Mouse (Mus musculus) megakaryocyte-erythroid progenitor cell, adult 5-6 weeks (primary cell): ENCODE measurements around the gene Ube2s. TPM values are rescaled to one million over a fixed set of nuclear protein-coding genes. Genes with fewer than 3 reads are reported as not detected.
"Not testable (repeated sequence)": the region's sequence is repeated elsewhere in the genome, so short reads cannot be mapped to it uniquely, and the experiment has no call there.

ENCODE experiments used
- ATAC-seq: replicated peaks from 2 replicates; pipeline ENCODE4 v1.8.0; 2016; ENCODE audit warnings: mild to moderate bottlenecking, inconsistent platforms; ENCODE audit not compliant: severe bottlenecking, poor library complexity, low FRiP score, low TSS enrichment
- total RNA-seq, 2 experiments: library from RNA; stranded (forward) in 1 of 2; stranded (reverse) in 1 of 2; fragments of 200-1000, 215-1000 nt in 1 of 2; fragments of >200 nt in 1 of 2; fragmentation: Nextera tagmentation in 1 of 2; gene quantifications; 2 replicates each; pipeline ENCODE4 v1.2.3; 2014 to 2017

The Ube2s gene
- total RNA-seq, 2 experiments from 2014 or later, result 204 to 381 TPM

DNA sequence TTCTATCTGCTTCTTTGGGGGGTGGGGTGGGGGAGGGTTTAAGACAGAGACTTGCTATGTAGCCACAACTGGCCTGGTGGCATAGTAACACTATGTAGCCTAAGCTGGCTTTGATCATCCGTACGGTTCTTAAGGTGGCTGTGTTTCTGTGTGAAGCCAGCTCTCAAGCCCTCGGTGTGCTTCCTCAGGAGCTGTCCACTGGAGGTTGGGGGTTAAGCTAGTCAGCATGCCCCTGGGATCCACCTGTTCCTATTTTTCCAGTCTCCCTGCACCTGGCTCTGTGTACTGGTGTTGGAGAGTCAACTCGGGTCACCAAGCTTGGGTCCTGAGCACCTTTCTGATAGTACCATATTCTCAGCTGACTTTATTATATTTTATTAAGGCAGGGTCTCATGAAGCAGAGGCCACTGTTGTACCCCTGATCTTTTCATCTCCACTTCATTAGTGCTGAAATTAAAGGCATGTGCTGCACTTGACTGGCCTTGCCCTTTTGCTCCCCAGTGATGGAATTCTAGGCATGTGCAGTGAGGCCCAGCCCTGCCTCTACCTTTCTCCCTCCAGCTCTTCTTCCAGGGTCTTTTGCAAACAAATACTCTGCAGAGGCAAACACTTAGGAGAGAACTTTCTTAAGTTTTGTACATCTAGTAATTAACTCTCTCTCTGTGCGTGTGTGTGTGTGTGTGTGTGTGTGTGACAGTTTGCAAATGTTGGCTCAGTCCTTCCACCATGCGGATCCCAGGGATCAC lies 9.9 kb upstream of the Ube2s start:
- no peak for ATAC-seq

DNA sequence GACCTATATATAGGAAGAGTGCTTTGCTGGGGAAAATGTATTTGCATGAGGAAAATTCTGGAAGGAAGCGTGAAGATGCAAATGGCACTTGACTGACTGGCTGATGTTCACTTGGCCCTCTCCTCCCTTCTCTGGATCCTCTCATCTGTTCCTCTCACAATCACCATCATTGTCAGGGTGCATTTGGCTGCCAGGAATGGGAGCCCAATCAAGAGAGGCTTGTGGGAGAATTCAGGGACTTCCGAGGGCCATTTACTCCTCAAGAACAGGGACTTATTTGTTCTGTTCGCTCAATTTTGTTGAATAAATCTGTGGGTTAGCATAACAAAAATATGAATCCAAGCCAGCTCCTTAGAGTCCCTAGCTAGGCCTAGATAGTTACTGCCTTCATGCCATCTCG lies 9.3 kb upstream of the Ube2s start:
- no peak for ATAC-seq

DNA sequence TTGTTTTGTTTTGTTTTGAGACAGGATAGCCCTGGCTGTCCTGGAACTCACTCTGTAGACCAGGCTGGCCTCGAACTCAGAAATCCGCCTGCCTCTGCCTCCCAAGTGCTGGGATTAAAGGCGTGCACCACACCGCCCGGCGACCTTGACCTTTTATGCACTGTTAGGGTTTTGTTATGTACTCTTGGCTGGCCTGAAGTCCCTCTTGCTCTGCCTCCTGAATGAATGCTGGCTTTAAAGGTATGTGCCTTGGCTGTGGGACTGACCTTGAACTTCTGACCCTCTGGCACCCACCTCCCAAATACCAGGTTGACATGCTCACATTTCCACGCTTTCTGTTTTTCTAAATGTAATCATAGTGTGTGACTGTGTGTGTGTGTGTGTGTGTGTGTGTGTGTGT lies 8.5 kb upstream of the Ube2s start:
- not testable (repeated sequence) for ATAC-seq

DNA sequence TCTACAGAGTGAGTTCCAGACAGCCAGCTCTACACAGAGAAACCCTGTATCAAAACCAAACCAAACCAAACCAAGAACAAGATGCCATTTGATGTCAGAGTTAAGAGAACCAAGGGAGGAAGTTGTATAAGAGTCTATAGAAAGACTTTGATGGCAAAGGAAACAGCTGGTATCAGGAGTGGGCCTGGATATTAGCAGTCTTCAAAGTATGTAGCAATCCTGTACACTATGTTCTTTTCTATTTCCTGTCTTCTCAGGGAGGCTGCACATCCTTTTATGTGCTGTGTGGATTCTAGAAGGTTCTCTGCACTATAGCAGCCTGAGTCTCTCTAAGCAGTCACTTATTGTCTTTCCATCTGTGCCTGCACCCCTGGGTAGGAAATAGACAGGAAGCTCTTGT lies 4.2 kb upstream of the Ube2s start:
- no peak for ATAC-seq

DNA sequence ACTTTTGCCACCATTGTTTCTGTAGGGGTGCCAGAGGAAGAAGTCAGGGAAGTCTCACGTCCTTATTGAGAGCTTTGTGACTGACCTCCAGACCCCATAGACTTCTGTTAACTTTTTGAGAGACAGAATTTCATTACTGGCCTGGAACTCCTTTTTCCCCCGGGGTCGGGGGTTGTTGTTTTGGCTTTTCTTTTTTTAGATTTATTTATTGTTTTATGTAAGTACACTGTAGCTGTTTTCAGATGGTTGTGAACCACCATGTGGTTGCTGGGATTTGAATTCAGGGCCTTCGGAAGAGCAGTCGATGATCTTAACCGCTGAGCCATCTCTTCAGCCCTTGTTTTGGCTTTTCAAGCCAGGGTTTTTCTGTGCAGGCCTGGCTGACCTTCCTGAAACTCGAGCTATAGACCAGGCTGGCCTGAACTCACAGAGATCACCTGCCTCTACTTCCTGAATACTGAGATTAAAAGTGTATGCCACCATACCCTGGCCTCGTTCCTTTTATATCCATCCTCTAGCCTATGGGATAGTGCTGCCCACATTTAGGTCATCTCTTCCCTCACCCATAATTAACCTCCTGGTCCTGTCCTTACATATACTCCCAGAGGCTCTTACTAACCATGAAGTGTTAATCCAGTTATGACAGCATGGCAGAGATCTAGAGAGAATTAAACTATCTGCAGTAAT lies 858 bp upstream of the Ube2s start:
- ATAC-seq, result no peak

DNA sequence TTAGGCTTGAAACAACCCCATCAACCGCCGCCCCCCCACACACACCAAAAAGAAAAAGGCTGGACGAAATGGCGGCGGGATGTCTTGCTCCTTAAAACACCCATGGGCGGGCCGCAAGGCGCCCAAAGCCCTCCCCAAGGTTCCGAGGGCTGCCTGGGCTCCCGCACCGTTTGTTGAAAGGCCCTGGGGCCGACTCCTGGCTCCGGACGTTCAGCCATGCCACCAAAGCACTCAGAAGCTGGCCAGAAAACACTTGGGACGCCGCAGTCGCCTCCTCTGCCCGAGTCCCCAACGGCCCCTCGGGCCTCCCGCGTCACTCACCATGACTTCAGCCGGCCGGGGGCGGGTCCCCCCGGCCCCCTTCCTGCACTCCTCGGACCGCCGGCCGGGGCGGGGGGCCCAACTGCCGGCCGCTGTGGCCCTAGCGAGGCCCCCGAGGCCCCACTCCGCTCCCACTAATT lies 518 bp downstream of the Ube2s start:
- peak; percentile 3; the same call in 1 of the 2 replicates for ATAC-seq

DNA sequence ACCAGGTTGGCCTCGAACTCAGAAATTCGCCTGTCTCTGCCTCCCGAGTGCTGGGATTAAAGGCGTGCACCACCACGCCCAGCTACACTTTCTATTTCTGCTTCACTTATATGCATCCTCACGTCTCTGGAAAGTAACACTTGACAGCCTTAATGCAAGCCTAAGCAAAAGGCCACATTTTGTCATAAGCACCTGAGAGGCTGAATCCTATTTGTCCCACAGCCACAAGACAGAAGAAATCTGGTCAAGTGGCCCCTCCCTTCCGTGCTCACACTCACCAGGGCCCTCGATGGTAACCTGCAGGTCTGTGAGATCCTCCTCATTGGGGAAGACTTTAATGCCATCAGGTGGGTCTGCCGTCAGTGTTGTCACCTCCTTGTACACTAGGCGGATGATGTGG lies 1.3 kb downstream of the Ube2s start:
- not testable (repeated sequence) for ATAC-seq

DNA sequence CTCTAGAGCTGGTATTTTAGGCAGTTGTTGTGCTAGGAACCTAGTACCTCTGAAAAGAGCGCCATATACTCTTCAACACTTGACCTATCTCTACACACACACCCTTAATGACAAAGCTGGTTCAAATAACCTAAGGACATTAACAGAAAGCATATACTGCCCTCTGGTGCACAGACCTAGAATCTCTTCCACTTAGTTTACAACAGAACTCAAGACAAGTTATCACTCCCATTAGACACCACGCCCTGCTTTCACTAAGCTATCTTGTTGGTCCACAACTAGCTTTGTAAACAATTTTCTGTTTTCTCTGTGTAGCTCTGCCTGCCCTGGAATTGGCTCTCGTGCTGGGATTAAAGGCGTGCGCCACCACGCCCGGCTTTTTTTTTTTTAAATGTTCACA lies 5.7 kb downstream of the Ube2s start:
- peak; percentile 88 for ATAC-seq

DNA sequence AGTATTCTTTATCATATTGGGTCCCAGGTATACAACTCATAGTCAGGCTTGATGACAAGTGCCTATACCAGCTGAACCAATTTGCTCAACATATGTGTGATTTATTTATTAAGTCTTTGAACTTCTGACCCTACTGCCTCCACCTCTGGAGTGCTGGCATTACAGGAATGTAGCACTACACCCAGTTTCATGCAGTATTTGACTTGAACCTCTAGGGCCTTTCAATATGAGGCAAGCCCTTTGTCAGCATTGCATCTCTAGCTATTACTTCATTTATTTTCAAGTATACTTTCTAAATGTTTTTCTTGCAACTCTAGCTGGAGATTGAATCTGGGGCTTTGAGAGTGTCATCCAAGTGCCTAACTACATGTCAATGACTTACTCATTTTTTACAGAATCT lies 10.1 kb downstream of the Ube2s start:
- ATAC-seq, result no peak

DNA sequence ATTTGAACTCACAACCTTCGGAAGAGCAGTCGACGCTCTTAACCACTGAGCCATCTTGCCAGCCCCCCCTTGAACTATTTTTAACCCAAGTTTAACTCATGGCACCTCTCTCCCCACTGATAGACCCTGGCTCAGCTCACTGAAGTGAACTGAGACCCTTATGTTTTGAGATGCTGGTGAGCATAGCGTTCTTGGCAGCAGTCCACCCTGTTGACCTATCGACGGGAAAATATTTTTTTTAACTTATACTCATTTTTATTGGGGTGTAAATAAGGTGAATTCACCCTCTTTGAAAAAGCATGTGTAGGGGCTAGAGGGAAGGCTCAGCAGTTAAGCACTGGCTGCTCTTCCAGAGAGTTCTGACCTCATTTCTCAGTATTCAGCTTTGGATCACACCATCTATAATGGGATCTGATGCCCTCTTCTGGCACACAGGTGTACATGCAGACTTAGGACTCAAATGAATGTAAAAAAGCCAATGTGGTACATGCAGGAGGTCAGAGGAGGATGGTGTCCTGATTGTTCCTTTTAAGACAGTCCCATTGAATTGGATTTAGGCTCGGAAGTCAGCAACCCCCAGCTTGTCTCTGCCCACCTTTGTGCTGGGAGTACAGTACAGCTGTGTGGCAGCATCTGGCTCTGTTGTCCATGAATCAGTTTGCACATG lies 16.5 kb downstream of the Ube2s start:
- peak; percentile 12; the same call in 1 of the 2 replicates for ATAC-seq

DNA sequence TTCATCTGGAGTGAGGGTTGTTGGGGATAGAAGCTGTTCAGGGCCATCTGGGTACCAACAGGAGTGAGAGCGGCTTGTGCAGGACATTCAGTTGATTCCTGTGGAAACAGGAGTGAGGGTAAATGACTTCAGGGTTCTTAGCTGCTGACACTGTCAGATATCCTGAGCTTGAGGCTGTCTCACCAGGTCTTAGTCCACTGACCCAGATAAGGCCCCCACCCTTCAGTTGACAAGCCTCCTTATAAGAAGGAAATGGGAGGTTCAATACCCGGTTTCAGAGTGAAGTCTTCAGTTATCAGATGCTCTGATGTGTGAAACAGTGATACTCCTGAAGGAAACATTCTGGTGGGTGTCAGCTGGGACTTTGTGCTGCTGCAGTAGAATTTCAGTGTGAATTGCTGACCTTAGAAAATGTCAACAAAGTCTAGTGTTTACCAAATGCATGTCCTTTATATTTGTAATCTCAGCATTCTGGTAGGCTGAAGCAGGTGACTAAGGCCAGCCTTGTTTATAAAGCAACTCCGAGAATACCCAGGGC lies 17.7 kb downstream of the Ube2s start:
- peak; percentile 16; the same call in 1 of the 2 replicates for ATAC-seq

DNA sequence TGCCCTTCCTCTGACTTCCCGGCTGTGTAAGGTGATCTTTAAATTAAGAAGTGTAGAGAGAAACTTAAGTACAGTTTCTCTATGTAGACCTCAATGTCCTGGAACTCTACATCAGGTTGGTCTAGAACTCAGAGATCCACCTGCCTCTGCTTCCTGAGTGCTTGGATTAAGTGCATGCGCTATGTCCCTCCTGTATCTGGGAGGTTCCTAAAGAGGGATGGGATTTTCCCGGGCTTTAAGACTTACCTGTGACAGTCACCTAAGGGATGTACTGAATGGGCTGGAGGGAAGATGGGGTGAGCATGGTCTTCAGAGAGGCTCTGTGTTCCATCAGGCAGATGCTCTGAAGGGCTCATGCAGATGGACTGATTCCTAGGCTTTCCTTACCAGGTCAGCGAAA lies 18.7 kb downstream of the Ube2s start:
- no peak for ATAC-seq

DNA sequence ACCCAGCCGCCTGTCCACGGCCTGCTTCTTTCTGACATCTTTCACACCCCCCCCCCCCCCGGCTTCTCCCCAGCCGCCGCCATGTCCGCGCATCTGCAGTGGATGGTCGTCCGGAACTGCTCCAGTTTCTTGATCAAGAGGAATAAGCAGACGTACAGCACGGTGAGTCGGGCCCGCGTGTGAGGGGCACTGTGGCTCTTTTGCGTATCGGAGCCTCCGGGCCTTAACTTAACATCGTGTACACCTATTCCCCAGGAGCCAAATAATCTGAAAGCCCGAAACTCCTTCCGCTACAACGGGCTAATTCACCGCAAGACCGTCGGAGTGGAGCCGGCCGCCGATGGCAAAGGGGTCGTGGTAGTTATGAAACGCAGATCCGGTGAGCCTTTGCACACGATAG lies 19.1 kb downstream of the Ube2s start:
- ATAC-seq, result not testable (repeated sequence)

DNA sequence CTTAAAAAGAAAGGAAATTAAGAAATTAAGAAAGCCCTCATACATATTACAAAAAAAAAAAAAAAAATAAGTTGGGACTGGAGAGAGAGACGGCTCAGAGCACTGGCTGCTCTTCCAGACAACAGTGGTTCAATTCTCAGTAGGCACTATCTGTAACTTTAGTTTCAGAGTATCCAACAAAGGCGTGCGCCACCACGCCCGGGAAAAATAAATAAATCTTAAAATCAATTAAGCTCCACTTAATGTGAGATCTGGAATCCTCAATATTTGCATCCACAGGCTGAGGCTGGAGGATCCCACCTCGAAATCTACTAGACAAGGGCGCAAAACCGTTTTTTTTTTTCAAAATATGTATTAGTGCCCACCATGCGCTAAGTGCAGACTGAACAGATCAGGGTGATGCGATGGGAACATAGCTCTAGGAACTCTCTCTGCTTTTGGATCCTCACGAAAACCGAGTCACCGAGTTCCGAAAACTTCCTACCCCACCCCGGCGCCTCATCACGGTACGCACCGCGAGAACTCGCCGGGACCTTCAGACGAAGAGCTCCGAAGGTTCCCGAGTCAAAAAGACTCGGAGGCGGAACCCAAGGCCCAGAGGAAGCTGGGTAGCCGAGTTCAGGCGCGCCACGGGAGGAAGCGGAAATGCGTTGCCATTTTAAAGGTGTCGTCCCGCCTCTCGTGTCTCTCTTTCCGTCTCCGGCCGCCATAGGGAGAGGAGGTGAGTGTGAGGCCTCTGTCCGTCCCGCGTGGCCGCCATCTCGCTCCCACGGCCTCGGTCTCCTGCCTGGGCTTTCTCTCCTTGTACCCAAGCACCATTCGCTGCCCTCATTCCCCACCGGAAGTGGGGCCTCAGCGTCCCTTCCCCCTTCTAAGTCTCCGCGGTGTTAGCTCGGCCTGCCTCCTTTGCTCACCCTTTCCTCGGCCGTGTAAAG lies 19.8 kb downstream of the Ube2s start, which contains the start of gene Rpl28:
TSS of gene Rpl28 (plus strand) at position 597 of the 935 bp plus-strand sequence.
- peak; percentile 85 for ATAC-seq

DNA sequence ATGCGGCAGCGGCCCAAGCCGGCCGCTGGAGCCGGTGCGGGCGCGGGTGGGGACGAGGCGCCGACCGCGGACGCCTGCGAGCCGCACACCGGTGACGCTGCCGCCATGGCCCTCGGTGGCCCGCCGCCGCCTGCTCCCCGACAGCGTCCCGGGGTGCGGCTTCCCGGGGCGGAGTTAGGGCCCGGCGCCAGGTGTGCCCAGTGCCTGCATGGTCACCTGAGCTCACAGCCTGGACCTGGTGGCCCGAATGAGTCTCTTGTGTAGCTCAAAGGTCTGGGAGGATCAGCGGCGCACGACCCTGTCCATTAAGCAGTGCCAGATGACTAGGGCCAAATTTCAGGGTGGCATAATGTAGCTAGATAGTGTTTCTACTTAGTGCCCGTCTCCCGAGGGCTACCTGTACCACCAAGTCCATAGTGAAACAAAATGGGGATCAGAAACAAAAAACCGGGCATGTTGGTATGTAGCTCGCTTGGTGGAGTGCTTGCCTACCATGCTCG lies 22.9 kb downstream of the Ube2s start, which contains the start of gene Tmem238:
TSS of gene Tmem238 (minus strand) at position 221 of the 500 bp plus-strand sequence.
- peak; percentile 16; the same call in 1 of the 2 replicates for ATAC-seq

DNA sequence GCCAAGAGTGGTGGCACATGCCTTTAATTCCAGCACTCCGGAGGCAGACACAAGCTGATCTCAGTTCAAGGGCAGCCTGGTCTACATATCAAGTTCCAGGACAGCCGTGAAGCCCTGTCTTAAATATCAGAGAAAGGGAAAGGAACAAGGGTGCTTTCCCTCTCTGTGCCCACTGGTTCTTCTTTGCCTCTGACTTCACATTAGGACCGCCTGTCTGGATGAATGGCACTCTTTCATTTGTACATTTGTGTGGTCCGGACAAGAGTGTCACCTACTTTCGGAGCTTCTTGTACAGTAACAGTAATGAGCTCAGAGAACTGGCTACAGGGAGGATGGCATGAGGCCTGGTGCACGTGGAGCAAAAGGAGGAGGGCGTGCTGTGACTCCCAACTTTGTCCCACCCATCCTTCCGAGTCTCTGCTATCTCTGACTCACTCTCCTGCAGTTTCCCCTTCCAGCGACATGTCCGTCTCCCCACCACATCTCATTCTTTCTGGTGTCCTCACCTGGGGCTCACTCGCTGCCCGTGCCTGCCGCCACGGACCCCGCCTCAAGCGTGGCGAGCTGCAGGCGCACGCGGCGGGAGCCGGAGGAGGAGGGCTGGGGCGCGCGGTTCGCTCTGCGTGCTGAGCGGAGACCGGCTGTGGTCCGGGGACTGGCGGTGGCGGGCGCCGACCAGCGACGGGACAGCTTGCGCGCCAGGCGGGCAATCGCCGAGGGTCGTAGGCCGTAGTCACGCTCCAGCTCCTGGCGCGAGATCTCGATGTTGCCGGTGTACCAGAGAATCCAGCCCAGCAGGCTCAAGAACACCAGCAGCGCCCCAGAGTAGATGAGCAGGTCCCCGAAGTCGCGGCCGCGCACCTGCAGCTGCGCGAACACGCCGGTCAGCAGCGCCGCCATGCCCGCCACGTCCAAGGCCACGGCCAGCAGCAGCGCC lies 23.6 kb downstream of the Ube2s start:
- peak; percentile 58 for ATAC-seq

DNA sequence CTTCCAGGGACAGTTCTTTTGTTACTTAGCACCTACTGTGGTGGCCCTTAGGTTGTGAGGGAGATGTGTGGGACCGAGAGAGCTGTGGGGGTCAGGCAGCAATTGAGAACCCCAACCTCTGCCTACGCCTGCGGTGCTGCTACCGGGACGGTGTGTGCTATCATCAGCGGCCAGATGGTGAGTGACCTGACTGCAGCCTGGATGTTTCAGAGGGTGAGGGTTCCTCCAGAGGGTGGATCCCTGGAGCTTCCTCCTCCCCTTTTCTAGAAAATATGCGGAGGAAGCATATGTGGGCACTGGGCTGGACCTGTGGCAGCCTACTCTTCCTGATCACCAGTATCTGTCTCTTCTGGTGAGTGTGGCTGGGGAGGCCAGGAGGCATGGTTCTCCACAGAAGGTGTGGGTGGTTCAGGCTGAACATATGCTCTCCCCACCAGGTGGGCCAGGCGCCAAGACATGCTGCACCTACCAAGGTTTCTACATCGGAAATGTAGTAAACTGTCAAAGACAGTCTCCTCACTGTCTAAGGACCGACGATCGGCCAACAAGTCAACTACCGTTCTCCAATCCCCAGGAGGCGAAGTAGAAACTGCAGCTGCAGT lies 28.6 kb downstream of the Ube2s start:
- ATAC-seq, result peak; percentile 75
